Mouse (Mus musculus): Measurements from ENCODE around the gene Prkar2b. TPM values are rescaled to one million over a fixed set of nuclear protein-coding genes. Genes with fewer than 3 reads are reported as not detected.

Gene Prkar2b
- total and polyA plus RNA-seq, 3 experiments: 2.5 to 6.1 (median 2.9) TPM

DNA sequence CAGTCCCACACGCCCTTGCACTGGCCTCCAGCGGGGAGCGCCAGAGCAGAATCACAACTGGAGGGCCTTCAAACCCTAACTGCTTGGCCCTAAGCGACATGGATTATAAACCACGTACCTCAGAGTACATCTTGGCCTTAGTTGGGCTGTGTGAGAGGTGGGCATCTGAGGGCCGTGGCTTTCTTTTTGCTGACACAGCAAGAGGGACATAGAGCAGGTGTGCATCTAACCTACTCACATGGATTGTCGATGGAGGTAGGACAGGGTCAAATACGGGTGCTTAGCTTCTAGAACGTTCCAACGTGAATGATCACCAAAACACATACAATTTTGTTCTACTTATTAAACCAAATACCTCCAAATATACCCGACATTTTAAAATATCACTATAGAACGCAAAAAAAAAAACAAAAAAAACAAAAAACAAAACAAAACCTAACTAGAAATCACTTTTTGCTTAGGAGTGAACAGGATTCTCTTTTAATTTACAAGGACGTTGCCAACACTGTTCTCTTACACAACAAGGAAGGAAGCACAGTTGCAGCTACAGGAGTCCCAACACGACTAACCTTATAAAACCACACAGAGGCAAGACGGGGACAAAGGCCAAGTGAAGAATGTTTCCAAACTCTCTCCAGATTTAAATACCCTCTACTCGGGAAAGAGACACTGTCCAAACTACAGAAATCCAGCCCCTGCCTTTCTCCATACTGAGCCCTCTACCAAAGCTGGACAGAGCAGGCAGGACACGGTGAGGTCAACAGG lies 15.3 kb downstream of the Prkar2b start:
- in situ Hi-C loops (cut with MboI; ENCODE audit: low pct_ligation_motif_present, low pct_unique_long_range_greater_than_20kb, low sequenced_read_pairs) (no loop called here), dilution Hi-C loops (cut with MboI; ENCODE audit: extremely low pct_ligation_motif_present, extremely low pct_unique_long_range_greater_than_20kb, low sequenced_read_pairs) (no loop called here)
- H3K27ac ChIP-seq (ENCODE audit: insufficient read depth, low read depth): no peak overlapping the region
- H3K4me2 ChIP-seq (ENCODE audit: insufficient read depth, low read depth, poor library complexity, severe bottlenecking): no peak overlapping the region
- no peak for DNase-seq (ENCODE audit: extremely low read depth)
- H3K9ac ChIP-seq (ENCODE audit: insufficient read depth, low read depth): no peak overlapping the region
- no peaks in the 10 kb centered on the region for H3K36me3 ChIP-seq (replicated peaks in 1 of 2; ENCODE audit: control insufficient read depth in 1 of 2, insufficient read depth in 1 of 2, low read length in 1 of 2)
- no peaks in the 10 kb centered on the region for H3K27me3 ChIP-seq (replicated peaks)
- H3K9me3 ChIP-seq (replicated peaks; ENCODE audit: low read length): no peaks in the 10 kb centered on the region
- H3K79me2 ChIP-seq (replicated peaks; ENCODE audit: control insufficient read depth, extremely low read depth, insufficient read depth, poor library complexity, severe bottlenecking): no peaks in the 10 kb centered on the region
- H3K4me1 ChIP-seq (ENCODE audit: control insufficient read depth in 1 of 2, insufficient read depth in 2 of 2): peaks cover 2 to 5% of the 10 kb centered on the region in 2 experiments; a peak in 1 of 4 replicates
- H3K4me3 ChIP-seq (replicated peaks in 1 of 3; ENCODE audit: low read depth in 2 of 3, low read length in 2 of 3, poor library complexity in 1 of 3): no peak overlapping the region
- no peak for TF ChIP-seq CHD1 (IDR thresholded peaks at IDR 0.05; ENCODE audit: low read depth, low read length)
- no peak for TF ChIP-seq JUN (IDR thresholded peaks at IDR 0.05; ENCODE audit: insufficient read depth, low read depth, low read length)
- peak; percentile 59; the same call in 1 of the 2 replicates for TF ChIP-seq MAFK (IDR thresholded peaks at IDR 0.05; ENCODE audit: insufficient replicate concordance, low read length)
- TF ChIP-seq CTCF (conservative IDR thresholded peaks at IDR 0.05 in 1 of 2, IDR thresholded peaks at IDR 0.05 in 1 of 2; ENCODE audit: low read depth in 2 of 2, low read length in 2 of 2): peak in 1 of 2 experiments; percentile 22; a peak in 1 of 4 replicates
- TF ChIP-seq RAD21 (IDR thresholded peaks at IDR 0.05; ENCODE audit: low read depth, low read length): peak; percentile 21
- peak; percentile 25 for TF ChIP-seq SMC3 (IDR thresholded peaks at IDR 0.05; ENCODE audit: low read depth, low read length)
- TF ChIP-seq ELF1 (IDR thresholded peaks at IDR 0.05; ENCODE audit: low read depth, low read length): no peak

DNA sequence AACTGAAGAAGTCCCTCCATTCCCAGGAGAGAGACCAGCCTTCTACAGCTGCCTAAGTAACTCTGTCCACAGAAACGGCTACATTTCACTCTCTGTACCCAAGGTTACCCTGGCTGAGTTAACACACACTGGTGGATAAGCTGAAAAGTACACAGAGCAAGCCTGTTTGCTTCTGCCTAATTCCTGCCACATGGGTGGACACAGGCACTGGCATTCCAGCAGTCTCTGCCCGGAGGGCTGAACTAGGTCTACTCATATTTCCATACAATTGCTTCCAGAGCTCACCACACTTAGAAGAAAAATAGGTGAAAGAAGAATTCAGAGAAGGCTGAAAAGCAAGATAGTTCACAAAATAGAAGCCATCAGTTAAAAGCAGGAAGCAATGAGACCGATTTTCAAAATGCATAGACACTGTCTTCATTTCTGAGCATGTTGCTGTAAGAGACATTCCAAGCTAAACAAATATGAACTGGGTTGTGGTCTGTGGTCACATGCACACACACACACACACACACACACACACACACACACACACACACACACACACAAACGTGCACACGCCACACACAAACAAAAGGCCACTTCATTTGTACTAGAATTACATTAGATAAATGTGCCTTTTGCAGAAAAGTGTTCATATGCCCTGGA lies 16.5 kb downstream of the Prkar2b start:
- H3K36me3 ChIP-seq (replicated peaks in 1 of 2; ENCODE audit: control insufficient read depth in 1 of 2, insufficient read depth in 1 of 2, low read length in 1 of 2): no peaks in the 10 kb centered on the region
- no peaks in the 10 kb centered on the region for H3K79me2 ChIP-seq (replicated peaks; ENCODE audit: control insufficient read depth, extremely low read depth, insufficient read depth, poor library complexity, severe bottlenecking)
- H3K9me3 ChIP-seq (replicated peaks; ENCODE audit: low read length): no peaks in the 10 kb centered on the region
- H3K4me2 ChIP-seq (ENCODE audit: insufficient read depth, low read depth, poor library complexity, severe bottlenecking): no peak overlapping the region
- TF ChIP-seq GABPA (IDR thresholded peaks at IDR 0.05; ENCODE audit: insufficient replicate concordance, low read depth, low read length) (no peak), JUN (IDR thresholded peaks at IDR 0.05; ENCODE audit: insufficient read depth, low read depth, low read length) (no peak), UBTF (IDR thresholded peaks at IDR 0.05; ENCODE audit: low read depth, low read length) (no peak), POLR2A (IDR thresholded peaks at IDR 0.05; ENCODE audit: low read depth, low read length) (no peak), CHD2 (IDR thresholded peaks at IDR 0.05; ENCODE audit: low read length) (no peak), ZC3H11A (IDR thresholded peaks at IDR 0.05; ENCODE audit: low read depth, low read length) (no peak), BHLHE40 (IDR thresholded peaks at IDR 0.05; ENCODE audit: low read depth, low read length) (no peak), MAX (IDR thresholded peaks at IDR 0.05; ENCODE audit: low read length) (no peak), MYC (IDR thresholded peaks at IDR 0.05; ENCODE audit: low read depth, low read length) (no peak), ELF1 (IDR thresholded peaks at IDR 0.05; ENCODE audit: low read depth, low read length) (no peak), ZKSCAN1 (IDR thresholded peaks at IDR 0.05; ENCODE audit: borderline replicate concordance, low read depth, low read length) (no peak), TCF12 (IDR thresholded peaks at IDR 0.05; ENCODE audit: low read depth, low read length) (no peak), PAX5 (IDR thresholded peaks at IDR 0.05; ENCODE audit: low read length) (no peak)
- in situ Hi-C loops (cut with MboI; ENCODE audit: low pct_ligation_motif_present, low pct_unique_long_range_greater_than_20kb, low sequenced_read_pairs) (no loop called here), dilution Hi-C loops (cut with MboI; ENCODE audit: extremely low pct_ligation_motif_present, extremely low pct_unique_long_range_greater_than_20kb, low sequenced_read_pairs) (no loop called here)
- H3K4me3 ChIP-seq (replicated peaks in 1 of 3; ENCODE audit: low read depth in 2 of 3, low read length in 2 of 3, poor library complexity in 1 of 3): no peak overlapping the region
- no peak overlapping the region for H3K27ac ChIP-seq (ENCODE audit: insufficient read depth, low read depth)
- no peak for DNase-seq (ENCODE audit: extremely low read depth)
- peaks cover 2 to 5% of the 10 kb centered on the region in 2 experiments; a peak in 1 of 4 replicates for H3K4me1 ChIP-seq (ENCODE audit: control insufficient read depth in 1 of 2, insufficient read depth in 2 of 2)
- H3K9ac ChIP-seq (ENCODE audit: insufficient read depth, low read depth): no peak overlapping the region
- no peaks in the 10 kb centered on the region for H3K27me3 ChIP-seq (replicated peaks)
